Mouse (Mus musculus) frontal cortex, postnatal 25 days (tissue): ENCODE results near the gene Manba.
"Not testable (repeated sequence)": the region's sequence is repeated elsewhere in the genome, so short reads cannot be mapped to it uniquely, and the experiment has no call there.

Experiments
- DNase-seq, 2 experiments: peaks; one replicate each; pipeline ENCODE4 v3.0.0; 2022; ENCODE audit warnings: low spot score in 2 of 2

Manba gene

GRCm38 (mm10) chr3:135485128-135485899 is at the start of gene Manba:
TSS of gene Manba (plus strand) at chr3:135485611.
- DNase-seq, result peak; percentile 15 to 50

- DNase-seq, result no peak
Measured at GRCm38 (mm10) chr3:135436901-135437616, 48.4 kb upstream of the Manba start.

- peak; percentile 95 to 96 for DNase-seq
Measured at GRCm38 (mm10) chr3:135437758-135438495, 47.5 kb upstream of the Manba start, which contains the start of gene Ube2d3. TSS of gene Ube2d3 (plus strand) at chr3:135438149.

- peak; percentile 92 to 93 for DNase-seq
Measured at GRCm38 (mm10) chr3:135438531-135438912, 46.9 kb upstream of the Manba start.

- peak; percentile 58 to 60 for DNase-seq
Measured at GRCm38 (mm10) chr3:135438913-135439531, 46.4 kb upstream of the Manba start.

- DNase-seq, result no peak
Measured at GRCm38 (mm10) chr3:135439651-135440050, 45.8 kb upstream of the Manba start.

- no peak for DNase-seq
Measured at GRCm38 (mm10) chr3:135440221-135440620, 45.2 kb upstream of the Manba start.

GRCm38 (mm10) chr3:135440621-135441020 is 44.8 kb upstream of the Manba start:
- no peak for DNase-seq

- DNase-seq, result no peak
Measured at GRCm38 (mm10) chr3:135444930-135445329, 40.5 kb upstream of the Manba start.

GRCm38 (mm10) chr3:135458981-135459380 is 26.4 kb upstream of the Manba start:
- DNase-seq, result no peak

GRCm38 (mm10) chr3:135468402-135468801 is 17.0 kb upstream of the Manba start:
- DNase-seq, result no peak

GRCm38 (mm10) chr3:135469146-135469545 is 16.3 kb upstream of the Manba start:
- DNase-seq, result no peak

- DNase-seq, result peak in 1 of 2 experiments; percentile 45
Measured at GRCm38 (mm10) chr3:135469974-135470373, 15.4 kb upstream of the Manba start.

GRCm38 (mm10) chr3:135470823-135471222 is 14.6 kb upstream of the Manba start:
- DNase-seq, result no peak

- DNase-seq, result no peak
Measured at GRCm38 (mm10) chr3:135475025-135475424, 10.4 kb upstream of the Manba start.

- DNase-seq, result no peak
Measured at GRCm38 (mm10) chr3:135476286-135476685, 9.1 kb upstream of the Manba start.

GRCm38 (mm10) chr3:135476977-135477376 is 8.4 kb upstream of the Manba start:
- no peak for DNase-seq

- DNase-seq, result not testable (repeated sequence)
Measured at GRCm38 (mm10) chr3:135479090-135479489, 6.3 kb upstream of the Manba start.

- no peak for DNase-seq
Measured at GRCm38 (mm10) chr3:135480767-135481166, 4.6 kb upstream of the Manba start.

GRCm38 (mm10) chr3:135481608-135482007 is 3.8 kb upstream of the Manba start:
- DNase-seq, result no peak

GRCm38 (mm10) chr3:135484650-135485049 is 761 bp upstream of the Manba start:
- not testable (repeated sequence) for DNase-seq

GRCm38 (mm10) chr3:135485900-135486241 is 460 bp downstream of the Manba start:
- no peak for DNase-seq
